Mouse (Mus musculus): ENCODE data around the gene Aasdh. TPM values are rescaled to one million over a fixed set of nuclear protein-coding genes. Genes with fewer than 3 reads are reported as not detected.
A peak's percentile ranks its signal among the peaks of the same experiment; 100 is the strongest.

Gene Aasdh
- total RNA-seq, 1 experiment = 18.0 TPM

- Histone ChIP-seq H3K36me3 (ENCODE audit: control insufficient read depth, insufficient read depth, low read length, poor library complexity, severe bottlenecking) (peaks cover 7% of the 10 kb centered on the region), H3K4me3 (ENCODE audit: insufficient read depth in 1 of 2, low read depth in 1 of 2, low read length in 2 of 2, poor library complexity in 1 of 2, severe bottlenecking in 1 of 2) (no peak overlapping the region), H3K9me3 (ENCODE audit: control insufficient read depth, insufficient read depth, low read depth, low read length) (no peaks in the 10 kb centered on the region), H3K27ac (ENCODE audit: insufficient read depth, low read depth, low read length, poor library complexity, severe bottlenecking) (no peak overlapping the region), H3K9ac (ENCODE audit: insufficient read depth, low read depth, low read length, poor library complexity, severe bottlenecking) (no peak overlapping the region), H3K4me1 (ENCODE audit: control insufficient read depth in 2 of 2, insufficient read depth in 2 of 2, low read length in 2 of 2, poor library complexity in 1 of 2) (peaks cover 4% of the 10 kb centered on the region in 2 experiments; a peak in 2 of 4 replicates)
- no peak for DNase-seq (ENCODE audit: low read depth, low spot score)
- in situ Hi-C loops (cut with MboI; ENCODE audit: low sequenced_read_pairs in 2 of 2, unreplicated experiment in 2 of 2) = no loop called here
- TF ChIP-seq ZNF384 (IDR thresholded peaks at IDR 0.05; ENCODE audit: low read depth, low read length) = 0 out of 2 replicates have a peak, but pooled peaks have one; percentile 20
- TF ChIP-seq CHD2 (IDR thresholded peaks at IDR 0.05; ENCODE audit: low read depth, low read length) = no peak
- no peak for TF ChIP-seq HCFC1 (IDR thresholded peaks at IDR 0.05; ENCODE audit: borderline replicate concordance, insufficient read depth, low read length)
Observed at GRCm38 (mm10) chr5:76945678-76946033, 40.3 kb upstream of the Aasdh start.

- peaks cover 9% of the 10 kb centered on the region for H3K36me3 ChIP-seq (ENCODE audit: control insufficient read depth, insufficient read depth, low read length, poor library complexity, severe bottlenecking)
- no peak for TF ChIP-seq CHD2 (IDR thresholded peaks at IDR 0.05; ENCODE audit: low read depth, low read length)
- TF ChIP-seq MAFK (IDR thresholded peaks at IDR 0.05; ENCODE audit: insufficient read depth, low read depth, low read length) = no peak
- TF ChIP-seq ZC3H11A (IDR thresholded peaks at IDR 0.05; ENCODE audit: borderline replicate concordance, low read depth, low read length) = no peak
- no peak for TF ChIP-seq ZNF384 (IDR thresholded peaks at IDR 0.05; ENCODE audit: low read depth, low read length)
- TF ChIP-seq HCFC1 (IDR thresholded peaks at IDR 0.05; ENCODE audit: borderline replicate concordance, insufficient read depth, low read length) = no peak
- no peak overlapping the region for H3K4me3 ChIP-seq (ENCODE audit: insufficient read depth in 1 of 2, low read depth in 1 of 2, low read length in 2 of 2, poor library complexity in 1 of 2, severe bottlenecking in 1 of 2)
- H3K27ac ChIP-seq (ENCODE audit: insufficient read depth, low read depth, low read length, poor library complexity, severe bottlenecking) = no peak overlapping the region
- DNase-seq (ENCODE audit: low read depth, low spot score) = no peak
- no peak overlapping the region for H3K9ac ChIP-seq (ENCODE audit: insufficient read depth, low read depth, low read length, poor library complexity, severe bottlenecking)
- no peaks in the 10 kb centered on the region for H3K9me3 ChIP-seq (ENCODE audit: control insufficient read depth, insufficient read depth, low read depth, low read length)
- in situ Hi-C loops (cut with MboI; ENCODE audit: low sequenced_read_pairs in 2 of 2, unreplicated experiment in 2 of 2) = no loop called here
- H3K4me1 ChIP-seq (ENCODE audit: control insufficient read depth in 2 of 2, insufficient read depth in 2 of 2, low read length in 2 of 2, poor library complexity in 1 of 2) = peaks cover 4% of the 10 kb centered on the region in 2 experiments; a peak in 2 of 4 replicates
Observed at GRCm38 (mm10) chr5:76944965-76945677, 39.8 kb upstream of the Aasdh start.

- no peak overlapping the region for H3K4me3 ChIP-seq (ENCODE audit: insufficient read depth in 1 of 2, low read depth in 1 of 2, low read length in 2 of 2, poor library complexity in 1 of 2, severe bottlenecking in 1 of 2)
- in situ Hi-C loops (cut with MboI; ENCODE audit: low sequenced_read_pairs in 2 of 2, unreplicated experiment in 2 of 2) = no loop called here
- peaks cover 12% of the 10 kb centered on the region for H3K36me3 ChIP-seq (ENCODE audit: control insufficient read depth, insufficient read depth, low read length, poor library complexity, severe bottlenecking)
- H3K4me1 ChIP-seq (ENCODE audit: control insufficient read depth in 2 of 2, insufficient read depth in 2 of 2, low read length in 2 of 2, poor library complexity in 1 of 2) = peaks cover 2 to 4% of the 10 kb centered on the region in 2 experiments; a peak in 2 of 4 replicates
- H3K9ac ChIP-seq (ENCODE audit: insufficient read depth, low read depth, low read length, poor library complexity, severe bottlenecking) = no peak overlapping the region
- H3K27ac ChIP-seq (ENCODE audit: insufficient read depth, low read depth, low read length, poor library complexity, severe bottlenecking) = no peak overlapping the region
- DNase-seq (ENCODE audit: low read depth, low spot score) = no peak
- H3K9me3 ChIP-seq (ENCODE audit: control insufficient read depth, insufficient read depth, low read depth, low read length) = no peaks in the 10 kb centered on the region
- TF ChIP-seq CHD2 (IDR thresholded peaks at IDR 0.05; ENCODE audit: low read depth, low read length) (no peak), MAFK (IDR thresholded peaks at IDR 0.05; ENCODE audit: insufficient read depth, low read depth, low read length) (no peak), ZC3H11A (IDR thresholded peaks at IDR 0.05; ENCODE audit: borderline replicate concordance, low read depth, low read length) (no peak), ZNF384 (IDR thresholded peaks at IDR 0.05; ENCODE audit: low read depth, low read length) (no peak), HCFC1 (IDR thresholded peaks at IDR 0.05; ENCODE audit: borderline replicate concordance, insufficient read depth, low read length) (no peak)
Observed at GRCm38 (mm10) chr5:76942505-76942904, 37.2 kb upstream of the Aasdh start.

GRCm38 (mm10) chr5:76941975-76942374, 36.7 kb upstream of the Aasdh start:
- Histone ChIP-seq H3K9me3 (ENCODE audit: control insufficient read depth, insufficient read depth, low read depth, low read length) (no peaks in the 10 kb centered on the region), H3K36me3 (ENCODE audit: control insufficient read depth, insufficient read depth, low read length, poor library complexity, severe bottlenecking) (peaks cover 9% of the 10 kb centered on the region), H3K27ac (ENCODE audit: insufficient read depth, low read depth, low read length, poor library complexity, severe bottlenecking) (no peak overlapping the region), H3K4me3 (ENCODE audit: insufficient read depth in 1 of 2, low read depth in 1 of 2, low read length in 2 of 2, poor library complexity in 1 of 2, severe bottlenecking in 1 of 2) (no peak overlapping the region), H3K4me1 (ENCODE audit: control insufficient read depth in 2 of 2, insufficient read depth in 2 of 2, low read length in 2 of 2, poor library complexity in 1 of 2) (peaks cover 0 to 4% of the 10 kb centered on the region in 2 experiments; a peak in 2 of 4 replicates), H3K9ac (ENCODE audit: insufficient read depth, low read depth, low read length, poor library complexity, severe bottlenecking) (no peak overlapping the region)
- DNase-seq (ENCODE audit: low read depth, low spot score) = no peak
- in situ Hi-C loops (cut with MboI; ENCODE audit: low sequenced_read_pairs in 2 of 2, unreplicated experiment in 2 of 2) = no loop called here
- no peak for TF ChIP-seq MAFK (IDR thresholded peaks at IDR 0.05; ENCODE audit: insufficient read depth, low read depth, low read length)
- no peak for TF ChIP-seq ZC3H11A (IDR thresholded peaks at IDR 0.05; ENCODE audit: borderline replicate concordance, low read depth, low read length)
- TF ChIP-seq ZNF384 (IDR thresholded peaks at IDR 0.05; ENCODE audit: low read depth, low read length) = no peak
- no peak for TF ChIP-seq HCFC1 (IDR thresholded peaks at IDR 0.05; ENCODE audit: borderline replicate concordance, insufficient read depth, low read length)
- TF ChIP-seq CHD2 (IDR thresholded peaks at IDR 0.05; ENCODE audit: low read depth, low read length) = no peak

All from ES-E14 (cell line).